Mouse (Mus musculus) adrenal gland, postnatal 10 days (tissue): ENCODE measurements around the gene Zfp428. TPM values are rescaled to one million over a fixed set of nuclear protein-coding genes. Genes with fewer than 3 reads are reported as not detected.
A peak's percentile ranks its signal among the peaks of the same experiment; 100 is the strongest.

ENCODE experiments used
- DNase-seq: peaks from one replicate; pipeline ENCODE4 v3.0.0; 2021; ENCODE audit warnings: mixed read lengths
- long read RNA-seq, 2 experiments: library from polyadenylated mRNA; stranded (forward); transcript quantifications; one replicate each; pipeline ENCODE4 v2.0.0; 2021
- total RNA-seq, 2 experiments: library from RNA; stranded (reverse); gene quantifications; 2 replicates each; pipeline ENCODE4 v1.2.3; 2021

The Zfp428 gene
- 1 to 10 TPM; 6.0 to 9.1 TPM for total RNA-seq
- long read RNA-seq, experiment 1, partial matches to known transcripts = 0 of 13 reads
- long read RNA-seq, experiment 1, other reads (novel, unspliced or antisense) = 6 of 13 reads
- long read RNA-seq, experiment 2, transcript Zfp428-201 (3 exons, 1,182 nt) = major isoform, 6 of 11 reads
- long read RNA-seq, experiment 2, partial matches to known transcripts = 0 of 11 reads
- long read RNA-seq, experiment 2, other reads (novel, unspliced or antisense) = 3 of 11 reads

DNA sequence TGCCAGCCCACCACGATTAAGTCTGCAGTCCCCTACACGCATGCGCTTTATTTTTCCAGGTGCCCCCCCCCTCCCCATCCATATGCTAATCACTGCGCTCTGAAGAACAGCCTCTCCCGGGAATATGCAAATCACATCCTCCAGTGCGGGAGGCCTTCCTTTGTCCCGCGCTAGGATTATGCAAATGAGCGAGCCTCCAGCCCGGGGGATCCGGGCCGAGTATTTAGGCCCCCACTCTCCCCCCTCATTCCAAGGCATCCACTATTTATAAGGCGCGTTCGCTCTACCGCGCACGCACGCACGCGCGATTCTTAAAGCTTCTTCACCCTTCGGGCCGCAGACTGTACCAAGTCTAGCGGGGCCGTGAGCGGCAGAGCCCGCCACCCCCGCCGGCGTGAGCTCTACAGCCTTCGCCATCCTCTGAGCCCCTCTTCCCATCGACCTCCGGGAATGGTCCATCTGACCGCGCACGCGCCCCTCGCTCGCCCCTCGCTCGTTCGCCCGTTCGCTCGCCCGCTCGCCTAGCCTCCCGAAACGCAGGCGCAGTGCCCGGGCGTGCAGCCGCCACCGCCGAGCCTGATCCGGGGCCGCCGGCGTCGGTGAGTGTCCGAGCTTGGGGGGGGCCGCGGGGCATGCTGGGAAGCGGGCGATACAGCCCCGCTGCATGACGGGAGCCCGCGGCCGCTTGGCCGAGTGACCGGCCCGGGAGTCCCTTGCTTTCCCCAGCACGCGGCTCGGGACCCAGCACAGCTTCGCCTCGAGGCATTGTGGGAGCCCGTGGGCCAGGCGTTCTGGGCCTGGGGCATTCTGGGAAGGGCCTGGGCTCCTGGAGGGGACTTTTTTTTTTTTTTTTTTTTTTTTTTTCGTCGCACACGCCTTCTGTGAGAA is at the start of gene Zfp428:
Zfp428 (plus strand) TSS at position 169 of the 888 bp plus-strand sequence.
- DNase-seq = peak; percentile 93

DNA sequence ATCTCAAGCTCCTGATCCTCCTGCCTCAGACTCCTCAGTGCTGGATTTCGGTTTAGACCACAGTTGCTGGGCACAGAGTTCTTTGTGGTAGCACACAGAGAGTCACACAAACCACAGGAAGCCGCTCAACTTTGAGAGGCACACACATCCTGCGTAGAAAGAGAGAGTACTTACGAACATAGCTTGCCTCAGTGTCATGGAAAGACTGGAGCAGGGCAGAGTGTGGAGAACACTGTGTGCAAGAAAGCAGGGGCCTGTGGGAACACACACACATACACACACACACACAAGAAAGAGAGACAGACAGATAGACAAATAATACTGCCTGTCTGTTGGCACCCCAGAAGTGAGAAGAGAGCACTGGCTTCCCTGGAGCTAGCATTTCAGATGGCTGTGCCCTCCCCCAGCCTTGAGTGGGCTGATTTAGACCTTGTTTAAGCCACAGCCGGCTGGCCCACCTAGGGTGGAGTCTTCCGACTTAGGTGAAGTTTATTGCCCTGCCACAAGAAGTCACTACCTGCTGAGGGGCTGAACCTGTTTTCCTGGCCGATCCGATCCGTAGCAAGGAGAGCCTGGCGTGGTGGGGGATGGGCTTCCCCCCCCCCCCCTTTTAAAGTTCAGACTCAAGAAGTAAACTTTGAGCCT is 49.0 kb upstream of the Zfp428 start:
- no peak for DNase-seq

DNA sequence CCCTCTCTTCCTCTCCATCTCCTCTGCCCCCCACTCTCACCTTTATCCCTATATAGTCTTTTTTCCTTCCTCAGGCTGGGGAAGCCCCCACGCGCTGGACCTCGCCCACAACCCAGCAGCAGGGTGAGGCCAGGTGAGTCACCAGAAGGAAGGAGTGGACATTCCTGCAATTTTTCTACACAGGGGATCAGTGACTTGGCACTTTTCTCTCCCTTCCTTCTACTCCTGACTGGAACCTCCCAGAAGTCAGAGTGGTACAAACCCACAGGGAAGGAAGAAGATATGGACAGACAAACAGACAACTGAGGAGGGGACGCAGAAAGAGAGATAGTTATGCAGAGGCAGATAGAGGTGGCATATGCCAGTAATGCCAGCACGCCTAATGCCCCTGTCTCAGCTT is 47.4 kb upstream of the Zfp428 start:
- DNase-seq = no peak

DNA sequence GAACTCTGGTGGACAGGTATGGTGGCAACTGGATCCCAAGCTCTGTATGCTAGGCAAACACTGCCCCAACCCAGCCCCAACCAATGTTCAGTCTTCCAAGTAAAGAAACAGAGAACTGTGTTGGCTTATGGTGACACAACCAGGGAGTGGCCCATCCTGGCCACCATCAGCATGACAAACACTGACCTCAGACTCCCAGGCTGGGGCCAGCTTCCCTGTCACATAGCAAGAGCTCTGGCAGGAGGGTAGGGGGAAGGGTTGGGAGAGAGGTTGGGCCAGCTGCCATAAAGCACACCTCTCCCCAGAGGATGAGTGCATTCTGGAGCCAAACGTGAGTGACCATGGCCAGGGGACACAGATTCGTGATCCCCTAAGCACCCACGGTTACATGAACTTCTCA is 47.0 kb upstream of the Zfp428 start:
- peak; percentile 32 for DNase-seq

DNA sequence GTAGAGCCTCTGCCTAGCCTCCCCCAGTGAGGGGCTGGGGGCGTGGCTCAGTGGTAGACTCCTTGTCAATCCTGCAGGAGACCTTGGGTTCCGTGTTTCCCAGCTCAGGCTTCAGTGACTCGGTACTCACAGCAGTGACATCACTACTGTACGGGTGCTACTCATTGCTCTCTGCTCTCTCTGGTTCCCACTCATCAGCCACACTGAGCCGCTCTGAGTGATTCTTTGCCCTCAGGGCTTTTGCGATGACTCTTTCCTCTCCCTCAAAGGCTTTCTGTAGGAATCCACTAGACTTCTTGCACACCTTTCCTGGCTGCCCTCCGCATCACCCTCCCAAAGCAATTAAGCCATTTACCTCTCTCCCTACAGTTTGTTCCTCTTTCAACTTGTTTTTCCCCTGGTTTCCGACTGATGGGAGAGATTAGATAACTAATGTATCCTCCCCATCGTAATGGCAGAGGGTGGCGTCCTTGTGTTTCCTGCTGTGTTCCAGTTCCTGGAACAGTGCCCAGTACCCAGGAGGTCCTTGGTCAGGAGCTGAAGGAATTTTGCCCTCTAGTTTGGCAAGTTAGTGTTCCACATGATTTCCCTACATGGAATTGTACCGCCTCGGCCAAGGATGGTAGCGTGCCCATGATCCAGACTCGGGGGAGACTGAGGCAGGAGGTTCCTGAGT is 45.3 kb upstream of the Zfp428 start:
- DNase-seq = peak; percentile 71

DNA sequence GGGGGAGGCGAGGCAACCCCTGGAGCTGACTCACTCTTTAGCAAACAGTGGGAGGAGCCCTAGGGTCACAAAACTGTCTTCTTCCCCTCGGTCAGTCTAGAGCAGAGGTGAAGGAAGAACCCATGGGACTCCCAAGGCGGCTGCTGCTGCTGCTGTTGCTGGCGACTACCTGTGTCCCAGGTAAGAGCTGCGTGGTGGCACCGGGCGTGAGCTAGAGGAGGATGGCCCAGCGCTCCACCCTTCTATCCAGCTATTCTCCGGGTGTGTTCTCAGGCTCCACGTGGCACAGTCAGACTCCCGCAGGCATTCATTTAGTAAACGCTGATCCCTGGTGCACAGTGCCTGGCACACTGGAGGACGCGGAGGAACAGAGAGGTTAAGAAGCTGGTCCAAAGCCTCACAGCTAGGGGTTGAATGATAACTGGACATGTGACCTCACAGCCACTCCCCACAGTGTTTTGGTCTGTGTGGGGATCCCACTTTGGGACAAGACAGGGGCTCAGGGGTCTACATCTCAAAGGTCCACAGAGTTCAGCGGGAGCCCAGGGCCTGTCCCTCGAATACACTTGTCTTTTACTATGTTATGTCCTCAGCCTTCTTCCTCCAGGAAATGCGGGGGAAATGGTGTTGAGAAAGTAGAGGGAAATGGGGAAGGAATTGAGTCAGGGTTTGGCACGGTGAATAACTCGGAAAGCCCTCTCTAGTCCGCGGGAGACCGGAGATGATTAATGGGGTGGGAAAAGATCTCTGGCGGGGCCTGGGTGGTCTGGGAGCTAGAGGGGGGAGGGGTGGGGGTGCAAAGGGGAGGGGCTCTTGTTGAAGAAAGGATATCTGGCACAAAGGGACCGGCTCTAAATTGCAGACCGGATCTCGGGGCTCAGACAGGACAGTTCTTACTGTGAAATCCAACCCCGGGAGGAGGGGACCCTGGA is 44.2 kb upstream of the Zfp428 start, which contains the start of gene Plaur:
Plaur (plus strand) TSS at position 97 of the 932 bp plus-strand sequence.
- peak; percentile 42 for DNase-seq

DNA sequence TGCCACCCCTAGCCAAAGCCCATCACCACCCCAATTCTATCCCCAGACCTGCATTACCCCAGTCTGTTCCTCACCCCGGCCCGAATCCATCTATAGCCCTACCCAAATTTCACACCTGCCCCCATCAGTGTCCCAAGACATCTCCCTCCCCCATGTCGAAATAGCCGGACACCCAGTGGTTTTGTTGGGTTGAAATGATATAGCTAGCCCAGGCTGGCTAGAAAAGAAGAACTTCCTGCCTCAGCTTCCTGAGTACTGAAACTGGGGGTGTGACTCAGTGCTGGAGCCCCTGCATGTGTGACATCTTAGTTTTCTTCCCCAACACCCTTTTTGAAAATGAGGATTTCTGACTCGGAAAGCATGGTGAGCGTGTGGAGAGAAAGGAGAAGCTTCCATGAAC is 40.0 kb upstream of the Zfp428 start:
- DNase-seq = no peak

DNA sequence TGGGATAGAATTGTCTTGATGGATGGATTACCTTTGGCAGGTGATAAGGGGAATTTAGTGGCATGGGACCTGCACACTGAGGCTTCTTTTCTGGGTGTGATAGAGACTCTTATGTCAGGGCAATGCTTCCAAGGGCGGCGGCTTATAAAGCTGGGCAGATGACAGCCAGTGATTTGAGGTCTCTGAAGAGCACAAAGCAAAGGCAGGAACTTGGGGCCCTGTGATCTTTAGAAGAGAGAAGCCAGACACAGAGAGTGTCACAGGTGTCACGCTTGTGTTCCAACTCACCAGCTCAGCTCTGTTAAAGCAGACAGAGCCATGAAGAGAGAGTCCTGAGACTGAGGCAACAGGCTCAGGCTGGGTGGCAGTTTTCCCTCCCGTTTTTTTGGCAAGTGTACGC is 38.9 kb upstream of the Zfp428 start:
- DNase-seq = no peak

DNA sequence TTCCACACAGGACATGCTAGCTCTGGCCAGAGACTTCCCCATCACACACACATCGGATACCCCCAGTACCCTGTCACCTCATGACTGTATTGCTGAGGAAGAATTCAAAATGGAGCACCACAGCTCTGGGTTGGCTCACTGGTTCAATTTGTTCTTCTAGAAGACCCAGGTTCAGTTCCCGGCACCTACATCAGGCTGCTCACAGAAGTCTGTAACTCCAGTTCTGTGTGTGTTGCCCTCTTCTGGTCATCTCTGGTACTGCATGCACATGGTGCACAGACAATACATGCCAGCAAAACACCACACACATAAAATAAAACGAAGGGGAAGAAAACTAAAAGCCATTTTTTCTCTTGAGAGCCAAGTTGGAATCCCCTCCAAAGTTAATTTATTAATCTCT is 37.7 kb upstream of the Zfp428 start:
- DNase-seq = no peak

DNA sequence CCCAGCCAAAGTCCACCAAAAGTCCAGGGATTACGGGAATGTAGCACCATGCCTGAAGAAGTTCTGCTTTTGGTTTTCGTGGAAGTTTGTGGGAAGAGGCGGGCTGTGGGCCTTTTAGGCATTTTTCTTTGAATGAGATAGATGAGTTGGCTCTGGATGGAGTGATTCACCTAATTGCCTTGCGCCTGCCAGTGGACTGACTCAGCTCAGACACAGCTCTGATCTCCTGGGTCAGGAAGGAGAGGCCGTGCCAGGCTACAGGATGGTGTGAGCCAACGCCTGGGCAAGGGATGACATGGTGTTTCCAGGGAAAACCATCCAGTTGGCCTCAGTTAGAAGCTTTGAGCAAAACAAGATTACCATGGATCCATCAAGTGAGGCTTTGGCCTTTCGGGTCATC is 36.5 kb upstream of the Zfp428 start:
- DNase-seq = peak; percentile 71

DNA sequence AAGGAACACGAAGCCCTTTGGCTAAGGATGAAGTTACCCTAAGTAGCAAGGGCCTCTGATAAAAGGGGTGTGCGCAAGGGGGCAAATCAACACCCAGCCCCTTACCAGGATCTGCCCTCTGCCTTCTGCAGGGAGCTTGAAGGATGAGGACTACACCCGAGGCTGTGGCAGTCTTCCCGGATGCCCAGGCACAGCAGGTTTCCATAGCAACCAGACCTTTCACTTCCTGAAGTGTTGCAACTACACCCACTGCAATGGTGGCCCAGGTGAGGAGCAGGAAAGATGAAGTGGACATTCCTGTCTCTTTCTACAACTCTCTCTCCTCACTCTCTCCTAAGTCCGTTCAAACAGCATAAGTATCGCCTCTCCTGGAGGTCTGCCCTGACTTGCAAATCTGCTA is 34.4 kb upstream of the Zfp428 start:
- DNase-seq = no peak

DNA sequence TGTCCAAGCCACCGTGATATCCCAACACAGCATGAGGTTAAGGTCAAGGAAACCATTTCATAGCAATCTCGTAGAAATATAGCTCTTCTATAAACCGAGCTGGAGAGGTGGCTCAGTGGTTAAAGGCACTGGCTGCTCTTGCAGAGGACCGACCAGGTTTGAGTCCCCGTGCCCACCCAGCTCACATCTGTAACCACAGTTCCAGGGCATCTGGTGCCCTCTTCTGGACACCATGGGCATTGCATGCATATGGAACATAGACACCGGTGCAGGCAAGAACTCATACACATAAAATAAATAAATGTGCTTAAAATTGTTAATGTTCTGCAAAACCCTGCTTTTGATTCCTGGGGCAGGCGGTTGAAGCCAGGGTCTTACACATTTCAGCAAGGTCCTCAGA is 33.9 kb upstream of the Zfp428 start:
- DNase-seq = peak; percentile 27

DNA sequence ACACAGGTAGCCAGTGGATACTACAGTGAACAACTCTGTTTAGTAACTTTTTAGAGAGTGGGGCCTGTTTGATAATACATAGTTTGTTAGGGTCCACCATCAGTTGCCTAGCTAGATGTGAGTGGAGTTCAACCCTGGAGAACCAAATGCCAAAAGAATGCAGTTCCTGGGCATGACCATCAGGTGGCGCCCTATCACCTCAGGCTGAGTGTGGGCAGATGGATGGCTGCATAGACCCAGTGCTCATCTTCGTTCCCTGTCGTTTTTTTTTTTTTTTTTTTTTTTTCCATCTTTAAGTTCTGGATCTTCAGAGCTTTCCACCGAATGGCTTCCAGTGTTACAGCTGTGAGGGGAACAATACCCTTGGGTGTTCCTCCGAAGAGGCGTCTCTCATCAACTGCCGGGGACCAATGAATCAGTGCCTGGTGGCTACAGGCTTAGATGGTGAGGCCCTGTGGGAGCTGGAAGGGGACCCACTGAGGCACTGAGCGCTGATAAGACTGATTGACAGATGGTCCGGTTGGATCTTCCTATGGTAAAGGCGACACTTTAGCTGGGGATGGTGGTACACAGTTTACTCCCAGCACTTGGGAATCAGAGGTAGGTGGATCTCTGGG is 32.8 kb upstream of the Zfp428 start:
- peak; percentile 79 for DNase-seq

DNA sequence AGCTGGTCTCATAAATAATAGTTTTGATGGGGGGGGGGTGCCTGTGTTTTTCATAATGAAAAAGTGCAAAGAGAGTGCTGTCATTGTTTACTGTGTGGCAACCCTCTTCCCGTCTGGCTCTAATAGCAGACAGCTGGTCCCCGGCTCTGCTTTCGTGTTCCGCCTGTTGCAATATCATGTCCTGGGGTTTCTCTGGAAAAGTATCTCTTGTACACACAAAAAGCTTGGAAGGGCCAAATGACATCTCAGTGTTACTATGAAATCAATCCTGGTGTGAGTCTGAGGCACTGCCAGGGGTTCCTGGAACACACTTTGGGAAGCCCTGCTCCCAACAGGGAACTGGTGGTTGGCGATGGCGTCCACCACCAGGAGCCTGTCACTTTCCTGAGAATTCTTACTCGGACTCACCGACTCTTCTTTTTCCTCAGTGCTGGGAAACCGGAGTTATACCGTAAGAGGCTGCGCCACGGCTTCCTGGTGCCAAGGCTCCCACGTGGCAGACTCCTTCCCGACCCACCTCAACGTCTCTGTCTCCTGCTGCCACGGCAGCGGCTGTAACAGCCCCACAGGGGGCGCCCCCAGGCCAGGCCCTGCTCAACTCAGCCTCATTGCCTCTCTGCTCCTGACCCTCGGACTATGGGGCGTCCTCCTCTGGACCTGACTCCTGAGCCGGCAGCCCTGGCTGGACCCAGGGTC is 31.8 kb upstream of the Zfp428 start:
- no peak for DNase-seq

DNA sequence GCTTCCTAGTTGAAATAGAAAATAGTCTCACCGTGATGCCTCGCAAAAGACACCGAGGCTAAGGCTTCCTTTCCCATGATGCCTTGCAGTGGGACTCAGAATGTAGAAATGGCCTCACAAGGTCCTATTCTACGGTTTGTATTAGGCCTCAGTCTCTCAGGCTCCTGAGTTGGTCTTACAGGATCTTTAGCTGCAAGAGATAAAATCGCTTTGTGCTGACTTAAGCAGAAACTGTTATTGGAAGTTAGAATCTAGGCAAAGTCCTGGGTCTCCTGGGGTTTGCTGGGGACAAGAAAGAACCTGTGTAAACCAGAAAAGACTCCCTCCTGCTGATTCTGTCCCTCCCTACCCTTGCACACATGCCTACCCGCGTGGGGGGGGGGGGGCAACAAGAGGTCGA is 30.5 kb upstream of the Zfp428 start:
- no peak for DNase-seq

DNA sequence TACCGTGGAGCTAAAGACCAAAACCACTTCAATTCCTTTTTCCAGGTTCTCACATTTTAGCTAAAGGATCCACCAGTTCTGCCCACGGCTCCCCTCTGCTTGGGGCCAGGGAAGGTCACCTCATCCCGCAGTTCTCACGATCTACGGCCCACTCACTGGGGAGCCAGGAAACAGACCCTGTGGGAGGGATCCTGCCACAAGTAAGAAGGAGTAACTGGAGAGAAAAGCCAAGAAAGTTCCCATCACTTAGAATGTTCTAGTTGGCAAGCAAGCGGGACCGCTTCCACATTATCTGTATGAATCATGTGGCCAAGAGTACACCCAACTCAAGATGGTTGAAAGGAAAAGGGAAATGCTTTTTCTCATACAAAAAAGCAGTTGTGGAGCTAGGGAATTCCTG is 29.9 kb upstream of the Zfp428 start:
- DNase-seq = no peak

DNA sequence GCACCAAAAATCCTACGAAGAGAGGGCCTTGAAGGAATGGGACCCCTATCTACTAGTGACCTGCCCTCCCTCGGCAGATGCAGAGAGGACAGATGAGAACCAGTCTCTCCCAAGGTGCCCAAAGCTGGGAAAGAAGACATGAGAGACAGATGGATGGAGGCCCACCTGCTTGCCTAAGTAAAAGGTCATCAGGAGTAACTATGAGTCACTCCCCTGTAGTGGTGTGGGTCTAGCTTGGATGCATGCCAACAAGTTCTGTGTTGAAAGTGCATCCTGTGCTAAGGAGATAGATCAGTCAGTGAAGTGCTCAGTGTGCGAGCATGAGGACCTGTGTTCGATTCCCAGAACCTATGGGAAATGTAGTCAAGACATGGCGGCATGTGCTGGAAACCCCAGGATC is 27.9 kb upstream of the Zfp428 start:
- no peak for DNase-seq

DNA sequence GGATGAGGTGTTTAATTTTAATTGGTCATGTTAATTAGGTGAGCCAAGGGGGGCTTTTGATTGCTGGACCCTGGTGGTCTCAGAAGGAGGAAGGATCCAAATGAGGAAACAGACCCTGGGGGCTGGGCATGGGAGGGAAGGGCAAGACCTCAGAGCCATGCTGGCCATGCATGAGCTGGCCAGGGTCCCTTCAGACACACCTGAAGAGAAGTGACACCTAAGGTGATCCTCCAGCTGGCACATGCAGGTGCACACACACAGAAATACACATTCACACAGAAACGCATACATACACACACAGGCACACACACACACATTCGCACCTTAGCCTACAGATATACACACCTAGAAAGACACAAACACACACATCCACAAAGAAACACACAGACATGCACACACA is 27.1 kb upstream of the Zfp428 start:
- DNase-seq = no peak

DNA sequence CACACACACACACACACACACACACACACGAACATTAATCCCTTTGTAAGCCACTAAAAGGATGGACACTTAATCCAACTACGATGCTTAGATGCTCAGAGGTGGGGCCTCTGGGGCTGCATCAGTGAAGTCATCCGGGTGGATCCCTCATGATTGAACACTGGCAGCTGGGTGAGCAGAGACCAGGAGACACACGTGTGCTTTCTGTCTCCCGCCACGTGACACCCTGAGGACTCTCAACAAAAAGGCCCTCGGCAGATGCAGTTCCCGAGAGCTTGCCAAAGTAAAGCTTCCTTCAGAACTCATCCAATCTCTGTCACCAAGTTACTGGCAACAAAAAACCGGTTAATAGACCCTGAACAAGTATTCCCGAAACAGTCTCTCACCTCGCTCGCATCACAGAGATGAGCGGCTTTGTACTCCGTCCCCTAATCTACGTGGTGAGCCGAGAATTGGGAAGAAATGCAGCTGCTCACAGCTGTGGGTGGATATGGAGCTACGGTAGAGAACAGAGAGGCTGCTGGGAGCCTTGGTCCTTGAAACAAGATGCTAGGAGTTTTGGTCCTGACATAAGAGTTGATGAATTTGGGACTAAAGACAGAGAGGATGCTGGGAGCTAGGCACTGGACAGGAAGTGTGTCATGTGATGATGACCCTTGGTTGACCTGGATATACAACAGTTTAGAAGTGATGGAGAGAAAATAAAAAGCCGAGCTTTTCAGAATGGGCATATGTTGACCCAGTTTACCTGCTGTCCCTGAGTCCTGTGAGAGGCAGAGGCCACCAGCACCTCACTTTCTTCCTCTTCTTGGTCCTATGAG is 26.5 kb upstream of the Zfp428 start:
- no peak for DNase-seq
